16 mouse cellular contexts compared by ENCODE assay signal in the genomic region with DNA sequence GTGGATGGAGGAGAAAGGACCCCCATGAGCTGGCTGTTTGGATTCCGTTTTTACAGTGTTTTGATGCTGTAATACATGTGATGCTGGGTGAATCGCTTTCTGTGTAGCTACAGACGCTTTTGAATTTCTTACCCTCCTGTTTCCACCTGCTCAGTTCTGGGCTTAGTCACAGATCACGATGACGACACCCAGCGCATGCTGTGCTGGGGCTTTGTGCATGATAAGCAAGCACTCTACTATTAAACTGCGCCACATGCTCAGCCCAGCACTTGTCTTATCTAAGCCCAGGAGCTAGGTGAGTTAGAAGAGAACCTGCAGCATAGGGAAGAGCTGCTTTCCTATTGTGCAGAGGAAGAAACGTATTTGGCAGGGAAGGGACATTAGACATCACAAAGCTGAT. TPM values are rescaled to one million over a fixed set of nuclear protein-coding genes. Genes with fewer than 3 reads are reported as not detected.
DNase-seq lines count a peak whose midpoint lies in the region; ATAC-seq and TF ChIP-seq lines count a peak whose summit lies in the region.
"Had no signal": no experiment of that assay in that cellular context is flagged by ENCODE, and none has a peak within 500 bp of the region (broad histone marks: within the 10 kb centered on the region; RNA-seq: fewer than 3 reads in every experiment).

No protein-coding gene starts in this region.

- no peaks in the 10 kb centered on the region for H3K27me3 ChIP-seq in hindbrain, postnatal 0 days (ENCODE audit: insufficient read depth, low read length)
- no peaks in the 10 kb centered on the region for H3K27me3 ChIP-seq in hindbrain, embryonic 13.5 days
- no peaks in the 10 kb centered on the region for H3K27me3 ChIP-seq in cerebellum, adult 2 months (ENCODE audit: control insufficient read depth, insufficient read depth, low read length)
- no peaks in the 10 kb centered on the region for H3K27me3 ChIP-seq in forebrain, embryonic 10.5 days (ENCODE audit: poor library complexity, severe bottlenecking)
- H3K27me3 ChIP-seq: forebrain, embryonic 12.5 days; neural tube, embryonic 15.5 days had no signal

- 0 out of 2 replicates have a peak, but pooled peaks have one; percentile 56 for ATAC-seq in hindbrain, postnatal 0 days
- no peak for ATAC-seq in hindbrain, embryonic 13.5 days (ENCODE audit: low FRiP score)

- TF ChIP-seq POLR2A in cerebellum, adult 2 months (IDR thresholded peaks at IDR 0.05; ENCODE audit: borderline replicate concordance, insufficient read depth, low read length), result 0 out of 2 replicates have a peak, but pooled peaks have one; percentile 11

- no peak overlapping the region for H3K4me3 ChIP-seq in hindbrain, postnatal 0 days (ENCODE audit: low read length)
- no peak overlapping the region for H3K4me3 ChIP-seq in hindbrain, embryonic 13.5 days
- no peak overlapping the region for H3K4me3 ChIP-seq in cerebellum, adult 2 months (replicated peaks; ENCODE audit: insufficient read depth, low read depth, low read length)
- H3K4me3 ChIP-seq in forebrain, embryonic 10.5 days, result no peak overlapping the region
- H3K4me3 ChIP-seq: forebrain, embryonic 12.5 days; neural tube, embryonic 15.5 days had no signal

- H3K9me3 ChIP-seq in hindbrain, postnatal 0 days (ENCODE audit: low read length), result no peaks in the 10 kb centered on the region
- H3K9me3 ChIP-seq in hindbrain, embryonic 13.5 days, result no peaks in the 10 kb centered on the region
- H3K9me3 ChIP-seq in forebrain, embryonic 10.5 days, result no peaks in the 10 kb centered on the region
- H3K9me3 ChIP-seq: forebrain, embryonic 12.5 days; neural tube, embryonic 15.5 days had no signal

- 72% methylated on average over 8 of the region's 8 CpGs for WGBS in hindbrain, postnatal 0 days
- 82% methylated on average over 8 of the region's 8 CpGs for WGBS in hindbrain, embryonic 13.5 days
- WGBS in cerebellum, adult 2 months, result 21% methylated on average over 8 of the region's 8 CpGs
- WGBS in forebrain, embryonic 10.5 days, result 85% methylated on average over 8 of the region's 8 CpGs

- H3K27ac ChIP-seq in hindbrain, postnatal 0 days, result no peak overlapping the region
- H3K27ac ChIP-seq in hindbrain, embryonic 13.5 days, result no peak overlapping the region
- H3K27ac ChIP-seq in cerebellum, adult 2 months (ENCODE audit: insufficient read depth, low read length), result peak overlapping the region; percentile 26; the same call in 1 of the 2 replicates
- no peak overlapping the region for H3K27ac ChIP-seq in forebrain, embryonic 10.5 days
- H3K27ac ChIP-seq: forebrain, embryonic 12.5 days; neural tube, embryonic 15.5 days had no signal

- TF ChIP-seq CTCF in hindbrain, postnatal 0 days (IDR thresholded peaks at IDR 0.05; ENCODE audit: low read depth), result no peak
- TF ChIP-seq CTCF in cerebellum, adult 2 months (IDR thresholded peaks at IDR 0.05; ENCODE audit: borderline replicate concordance, insufficient read depth, low read depth, low read length), result no peak

- H3K36me3 ChIP-seq in hindbrain, postnatal 0 days (ENCODE audit: insufficient read depth, low read length), result no peaks in the 10 kb centered on the region
- no peaks in the 10 kb centered on the region for H3K36me3 ChIP-seq in hindbrain, embryonic 13.5 days
- no peaks in the 10 kb centered on the region for H3K36me3 ChIP-seq in forebrain, embryonic 10.5 days (replicated peaks)
- H3K36me3 ChIP-seq: forebrain, embryonic 12.5 days; neural tube, embryonic 15.5 days had no signal

- no peak overlapping the region for H3K9ac ChIP-seq in hindbrain, postnatal 0 days (replicated peaks; ENCODE audit: low read length)
- H3K9ac ChIP-seq in hindbrain, embryonic 13.5 days, result no peak overlapping the region
- H3K9ac ChIP-seq: forebrain, embryonic 12.5 days; neural tube, embryonic 15.5 days had no signal

- no peak overlapping the region for H3K4me2 ChIP-seq in hindbrain, postnatal 0 days (ENCODE audit: low read depth, low read length)
- H3K4me2 ChIP-seq in hindbrain, embryonic 13.5 days, result no peak overlapping the region
- H3K4me2 ChIP-seq: forebrain, embryonic 12.5 days; neural tube, embryonic 15.5 days had no signal

- peak; percentile 27 for DNase-seq in hindbrain, postnatal 0 days (ENCODE audit: low spot score)
- peak; percentile 62 for DNase-seq in R1 (ENCODE audit: low read depth, low spot score)
- peak; percentile 57 to 76 for DNase-seq in cerebellum, adult 2 months
- DNase-seq in layer of hippocampus, postnatal 36 days, result peak; percentile 43 to 52
- no peak for DNase-seq in urinary bladder, postnatal 4 days (ENCODE audit: low spot score in 2 of 2)
- no peak for DNase-seq in forebrain, embryonic 10.5 days (ENCODE audit: extremely low spot score, low spot score)
- DNase-seq in thymus, postnatal 4 days, result no peak
- DNase-seq: heart, postnatal 14 days; kidney, postnatal 10 days; lung, adult 2 months had no signal

- H3K4me1 ChIP-seq in hindbrain, postnatal 0 days (ENCODE audit: insufficient read depth, low read length), result no peaks in the 10 kb centered on the region
- H3K4me1 ChIP-seq in hindbrain, embryonic 13.5 days (replicated peaks), result no peaks in the 10 kb centered on the region
- peaks cover 8% of the 10 kb centered on the region for H3K4me1 ChIP-seq in cerebellum, adult 2 months (ENCODE audit: control insufficient read depth, insufficient read depth, low read length)
- no peaks in the 10 kb centered on the region for H3K4me1 ChIP-seq in forebrain, embryonic 10.5 days
- H3K4me1 ChIP-seq: forebrain, embryonic 12.5 days; neural tube, embryonic 15.5 days had no signal

RNA-seq across cellular contexts. Expression of a gene that starts 58.0 kb away (rescaled TPM):
- 0.22 and 0.42 TPM in 2 replicates for total RNA-seq in hindbrain, postnatal 0 days (2014; rRNA removed)
- 1.2 and 1.9 TPM in 2 replicates for polyA plus RNA-seq in hindbrain, postnatal 0 days (2015; fragmentation: Nextera tagmentation; extraction: Ambion mirVana)
- 1.1 and 1.3 TPM in 2 replicates for polyA plus RNA-seq in hindbrain, embryonic 13.5 days (2015; fragmentation: Nextera tagmentation; extraction: Ambion mirVana)
- polyA plus RNA-seq in cerebellum, adult 2 months (2012; rRNA removed), result 0.70 and 1.1 TPM in 2 replicates
- total RNA-seq in layer of hippocampus, postnatal 36 days (2021), result 1 to 10 TPM; 1.4 TPM
- polyA plus RNA-seq in forebrain, embryonic 10.5 days (2016; fragmentation: Nextera tagmentation; extraction: Ambion mirVana), result 0.95 and 1.7 TPM in 2 replicates
- total RNA-seq: heart, postnatal 14 days had no signal
- polyA plus RNA-seq: lung, adult 2 months; small intestine, adult 2 months; urinary bladder, adult 2 months had no signal

RNA-seq across cellular contexts. Expression of a gene that starts 58.3 kb away (rescaled TPM):
- 143 and 154 TPM in 2 replicates for total RNA-seq in hindbrain, postnatal 0 days (2014; rRNA removed)
- polyA plus RNA-seq in hindbrain, postnatal 0 days (2015; fragmentation: Nextera tagmentation; extraction: Ambion mirVana), result 157 and 172 TPM in 2 replicates
- polyA plus RNA-seq in hindbrain, embryonic 13.5 days (2015; fragmentation: Nextera tagmentation; extraction: Ambion mirVana), result 128 and 134 TPM in 2 replicates
- polyA plus RNA-seq in cerebellum, adult 2 months (2012; rRNA removed), result 154 and 162 TPM in 2 replicates
- total RNA-seq in layer of hippocampus, postnatal 36 days (2021), result 100 to 1,000 TPM; 254 to 276 TPM
- 13.1 and 15.0 TPM in 2 replicates for polyA plus RNA-seq in forebrain, embryonic 10.5 days (2016; fragmentation: Nextera tagmentation; extraction: Ambion mirVana)
- total RNA-seq: heart, postnatal 14 days had no signal
- polyA plus RNA-seq: gonadal fat pad, adult 2 months had no signal

Comparison
In these comparisons a context has a peak if more than half of its experiments do, and no peak if none do; other contexts are left out.
1. DNase-seq: peak in hindbrain, postnatal 0 days (single experiment), R1 (single experiment), cerebellum, adult 2 months (2 of 2) and layer of hippocampus, postnatal 36 days (2 of 2); none in urinary bladder, postnatal 4 days (0 of 2), forebrain, embryonic 10.5 days (single experiment) and thymus, postnatal 4 days (single experiment).